Mouse (Mus musculus) embryonic fibroblast, embryonic 13.5 days (primary cell): ENCODE results near the gene Ccdc191. TPM values are rescaled to one million over a fixed set of nuclear protein-coding genes. Genes with fewer than 3 reads are reported as not detected.

Experiments used
- H3K27ac ChIP-seq: 2 replicates; pipeline ENCODE4 v1.5.1; 2012; ENCODE audit warnings: low read length, control low read depth, inconsistent platforms; ENCODE audit not compliant: insufficient read depth
- H3K4me1 ChIP-seq: 2 replicates; pipeline ENCODE4 v1.6.1; 2011; ENCODE audit warnings: low read length; ENCODE audit not compliant: control insufficient read depth, insufficient read depth
- H3K4me3 ChIP-seq: 2 replicates; pipeline ENCODE4 v1.5.1; 2011; ENCODE audit warnings: mild to moderate bottlenecking, control low read depth, low read length; ENCODE audit not compliant: insufficient read depth
- CTCF ChIP-seq: IDR thresholded peaks from 2 replicates; pipeline ENCODE4 v1.5.1; 2011; ENCODE audit warnings: mild to moderate bottlenecking, control low read depth, low read length, moderate library complexity, borderline replicate concordance; ENCODE audit not compliant: insufficient read depth
- POLR2A ChIP-seq: IDR thresholded peaks from 2 replicates; pipeline ENCODE4 v1.6.1; 2011; ENCODE audit warnings: low read depth, mild to moderate bottlenecking, control low read depth, low read length, moderate library complexity
- polyA plus RNA-seq: library from polyadenylated mRNA; stranded (reverse); fragments of >200 nt; gene quantifications from 2 replicates; pipeline ENCODE4 v1.2.4, GENCODE M21; 2011; ENCODE audit warnings: low read depth; ENCODE audit not compliant: missing spikeins, insufficient read length

The Ccdc191 gene
- polyA plus RNA-seq, 1 experiment: 7.1 TPM

DNA sequence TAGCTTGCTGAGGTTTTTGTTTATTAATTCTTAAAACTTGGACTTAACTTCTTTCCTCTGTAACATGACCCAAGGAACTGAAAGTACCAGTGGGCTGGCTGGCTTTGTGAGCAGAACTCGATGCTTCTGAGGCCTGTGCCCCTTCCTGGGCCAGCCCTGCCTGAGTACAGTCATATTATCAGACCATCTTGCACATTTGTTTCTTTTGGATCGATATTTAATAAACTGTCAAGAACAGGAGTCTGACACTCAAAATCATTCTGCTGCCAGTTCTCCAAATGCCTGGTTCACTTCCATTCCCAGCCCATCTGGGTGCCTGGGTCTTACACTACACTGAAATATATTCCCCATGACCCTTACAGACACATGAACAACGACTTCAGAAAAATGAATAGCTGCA is 56.3 kb downstream of the Ccdc191 start:
- no peak overlapping the region for H3K27ac ChIP-seq

GRCm38 (mm10) chr16:43951591-43951990 is 62.0 kb downstream of the Ccdc191 start:
- no peak overlapping the region for H3K27ac ChIP-seq
- no peak overlapping the region for H3K4me3 ChIP-seq
- no peak for TF ChIP-seq CTCF
- no peak for TF ChIP-seq POLR2A
- no peaks in the 10 kb centered on the region for H3K4me1 ChIP-seq

More for the DNA sequence above, 56.3 kb downstream of the Ccdc191 start:
- TF ChIP-seq POLR2A: no peak
- TF ChIP-seq CTCF: no peak
- Histone ChIP-seq H3K4me1 (no peaks in the 10 kb centered on the region), H3K4me3 (no peak overlapping the region)

- Histone ChIP-seq H3K4me1 (no peaks in the 10 kb centered on the region), H3K27ac (no peak overlapping the region), H3K4me3 (no peak overlapping the region)
- TF ChIP-seq POLR2A (no peak), CTCF (no peak)
Measured at GRCm38 (mm10) chr16:43954913-43955312, 65.3 kb downstream of the Ccdc191 start.

GRCm38 (mm10) chr16:43958038-43958437 is 68.4 kb downstream of the Ccdc191 start:
- Histone ChIP-seq H3K4me1 (no peaks in the 10 kb centered on the region), H3K27ac (no peak overlapping the region), H3K4me3 (no peak overlapping the region)
- no peak for TF ChIP-seq CTCF
- TF ChIP-seq POLR2A: no peak

DNA sequence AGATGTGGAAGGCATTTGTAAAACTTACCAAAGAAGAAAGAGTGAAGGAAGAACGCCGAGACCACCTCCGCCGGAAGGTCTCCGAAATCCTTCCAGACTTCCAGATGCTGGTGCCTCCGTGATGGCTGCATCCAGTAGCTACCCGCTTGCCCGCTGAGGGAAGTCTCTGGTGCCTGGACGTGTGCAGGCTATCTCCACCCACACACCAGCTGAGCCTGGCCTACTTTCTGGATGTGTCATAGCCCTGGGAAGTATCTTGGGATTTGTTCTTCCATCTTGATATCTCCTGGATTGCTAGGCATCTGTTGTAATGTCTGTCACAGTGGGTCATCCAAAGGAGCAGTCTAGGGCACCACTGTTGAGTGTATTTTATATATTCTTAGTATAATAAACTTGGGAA is 73.7 kb downstream of the Ccdc191 start:
- Histone ChIP-seq H3K4me1 (no peaks in the 10 kb centered on the region), H3K27ac (no peak overlapping the region), H3K4me3 (no peak overlapping the region)
- TF ChIP-seq CTCF: no peak

GRCm38 (mm10) chr16:43963780-43964179 is 74.2 kb downstream of the Ccdc191 start:
- TF ChIP-seq POLR2A: no peak
- TF ChIP-seq CTCF: no peak
- H3K4me1 ChIP-seq: no peaks in the 10 kb centered on the region
- H3K27ac ChIP-seq: no peak overlapping the region
- H3K4me3 ChIP-seq: no peak overlapping the region

- H3K27ac ChIP-seq: no peak overlapping the region
- TF ChIP-seq CTCF (no peak), POLR2A (no peak)
- no peaks in the 10 kb centered on the region for H3K4me1 ChIP-seq
- no peak overlapping the region for H3K4me3 ChIP-seq
Measured at GRCm38 (mm10) chr16:43965781-43966389, 76.3 kb downstream of the Ccdc191 start.

DNA sequence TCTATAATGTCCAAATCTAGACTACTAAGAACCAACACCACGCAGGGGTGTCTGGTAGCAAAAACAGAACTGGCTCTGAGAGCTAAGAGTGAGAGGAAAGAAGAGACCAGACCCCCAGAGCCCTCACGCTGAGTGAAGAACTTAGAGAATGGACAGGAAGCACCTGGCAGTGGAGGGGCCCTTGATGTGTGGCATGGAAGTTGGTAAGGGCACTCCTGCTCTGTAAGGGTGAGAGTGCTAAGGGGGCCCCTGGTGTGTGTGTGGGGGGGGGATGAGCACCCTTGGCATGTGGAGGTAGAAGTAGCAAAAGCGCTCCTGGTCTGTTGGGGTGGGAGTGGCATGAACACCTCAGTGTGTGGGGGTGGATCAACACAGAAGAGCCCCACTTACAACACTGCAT is 80.8 kb downstream of the Ccdc191 start:
- Histone ChIP-seq H3K4me1 (no peaks in the 10 kb centered on the region), H3K4me3 (no peak overlapping the region), H3K27ac (no peak overlapping the region)
- TF ChIP-seq POLR2A (no peak), CTCF (no peak)

GRCm38 (mm10) chr16:43971189-43971588 is 81.6 kb downstream of the Ccdc191 start:
- TF ChIP-seq POLR2A (no peak), CTCF (no peak)

DNA sequence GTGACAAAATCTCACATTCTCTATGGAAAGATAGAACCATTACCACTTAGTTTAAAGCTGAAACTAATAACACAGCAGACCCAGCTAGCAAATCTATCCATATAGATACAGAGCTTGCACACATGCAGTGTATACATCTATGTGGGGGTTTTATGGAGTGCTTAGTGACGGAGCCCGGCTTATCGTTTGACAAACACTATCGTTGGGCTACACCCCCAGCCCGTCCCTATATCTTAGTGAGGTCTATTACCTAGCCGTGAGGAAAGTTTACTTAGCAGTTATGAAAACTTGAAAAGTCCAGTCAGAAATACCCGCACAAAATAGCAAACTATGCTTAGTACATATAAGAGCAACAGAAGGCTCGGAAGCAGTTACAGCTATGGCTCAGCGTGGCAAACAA is 82.1 kb downstream of the Ccdc191 start:
- H3K27ac ChIP-seq: no peak overlapping the region
- no peak overlapping the region for H3K4me3 ChIP-seq
- no peaks in the 10 kb centered on the region for H3K4me1 ChIP-seq
- TF ChIP-seq POLR2A (no peak), CTCF (no peak)

More at GRCm38 (mm10) chr16:43971189-43971588, 81.6 kb downstream of the Ccdc191 start:
- no peak overlapping the region for H3K27ac ChIP-seq
- no peak overlapping the region for H3K4me3 ChIP-seq
- H3K4me1 ChIP-seq: no peaks in the 10 kb centered on the region
